Mouse (Mus musculus): Measurements from ENCODE around the gene Syf2. TPM values are rescaled to one million over a fixed set of nuclear protein-coding genes. Genes with fewer than 3 reads are reported as not detected.
"Not testable (repeated sequence)": the region's sequence is repeated elsewhere in the genome, so short reads cannot be mapped to it uniquely, and the experiment has no call there.

Gene Syf2
- 10 to 100 TPM; 45.5 to 65.0 (median 51.9) TPM for total RNA-seq (2022)

DNA sequence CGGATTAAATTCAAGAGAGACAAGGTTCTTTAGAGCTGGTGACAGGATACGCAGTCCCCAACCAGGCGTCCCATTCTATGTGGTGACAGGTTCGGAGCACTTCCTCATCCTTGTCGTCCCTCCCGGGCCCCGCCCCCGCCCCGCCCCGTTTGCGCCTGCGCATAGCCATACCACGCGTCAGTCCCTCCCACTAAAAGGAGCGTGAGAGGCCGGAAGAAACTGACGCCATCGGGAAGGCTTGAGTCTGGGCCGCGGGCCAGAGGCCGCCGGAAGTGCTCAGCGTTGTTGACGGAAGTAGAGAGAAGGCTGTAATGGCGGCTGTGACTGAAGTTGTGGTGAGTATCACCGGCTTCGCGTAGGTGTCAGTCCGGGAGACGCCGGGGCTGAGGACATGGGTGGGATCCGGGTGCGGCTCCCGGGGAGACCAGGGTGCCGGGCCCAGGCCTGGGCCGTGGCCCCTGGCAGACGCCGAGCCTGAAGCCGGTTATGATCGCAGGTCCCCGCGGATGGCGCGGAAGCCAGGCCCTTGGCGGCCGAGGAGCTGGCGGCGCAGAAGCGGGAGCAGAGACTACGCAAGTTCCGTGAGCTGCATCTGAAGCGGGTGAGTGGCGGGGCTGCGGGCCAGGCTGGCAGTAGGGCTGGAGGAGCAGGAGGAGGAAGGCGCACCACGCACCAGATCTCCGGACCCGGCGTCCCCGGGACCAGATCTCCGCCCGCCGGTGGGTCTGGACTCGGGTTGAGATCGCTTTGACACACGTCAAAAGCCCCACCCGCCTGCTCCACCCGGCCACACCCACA, at the start of gene Syf2:
Syf2 (plus strand) TSS at position 215 of the 798 bp plus-strand sequence.
- DNase-seq (ENCODE audit: low spot score in 2 of 2), result peak; percentile 94 to 95

DNA sequence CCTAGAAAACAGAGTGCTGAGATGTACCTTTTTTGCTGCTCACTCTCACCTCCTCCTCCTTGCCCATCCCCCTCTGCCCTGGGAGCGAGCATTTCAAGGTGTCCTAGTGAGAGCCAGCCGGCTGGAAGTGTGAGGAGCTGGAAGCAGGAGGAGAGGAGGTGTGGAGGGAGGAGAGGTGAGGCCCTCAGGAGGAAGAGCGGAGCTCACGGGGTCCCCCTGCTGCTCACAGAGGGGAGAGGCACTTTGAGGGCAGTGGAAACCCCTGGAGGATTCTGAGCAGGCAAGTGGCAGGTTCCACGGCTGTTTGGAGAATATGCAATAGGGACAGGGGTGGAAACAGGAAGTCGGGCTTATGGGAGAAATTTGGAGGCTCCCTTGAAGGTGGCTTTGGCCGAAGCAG, 47.4 kb upstream of the Syf2 start:
- no peak for DNase-seq (ENCODE audit: low spot score in 2 of 2)

DNA sequence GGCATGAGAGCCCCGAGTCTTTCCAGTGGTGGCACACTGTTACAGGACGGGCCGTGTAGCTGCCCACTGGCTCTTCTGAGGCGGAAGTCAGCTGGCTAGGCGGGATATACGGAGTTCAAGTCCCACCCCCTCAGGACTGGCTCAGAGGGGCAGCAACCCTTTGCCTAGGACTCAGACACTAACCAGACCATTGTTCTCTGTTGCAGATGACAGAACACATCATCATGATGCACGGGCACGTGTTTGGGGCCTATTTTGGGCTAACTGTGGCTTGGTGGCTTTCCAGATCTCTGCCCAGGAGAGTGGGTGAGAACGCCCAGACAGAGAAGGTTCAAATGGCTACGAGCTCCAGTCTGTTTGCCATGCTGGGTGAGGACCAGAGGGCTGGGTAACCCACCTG, 46.9 kb upstream of the Syf2 start:
- no peak for DNase-seq (ENCODE audit: low spot score in 2 of 2)

DNA sequence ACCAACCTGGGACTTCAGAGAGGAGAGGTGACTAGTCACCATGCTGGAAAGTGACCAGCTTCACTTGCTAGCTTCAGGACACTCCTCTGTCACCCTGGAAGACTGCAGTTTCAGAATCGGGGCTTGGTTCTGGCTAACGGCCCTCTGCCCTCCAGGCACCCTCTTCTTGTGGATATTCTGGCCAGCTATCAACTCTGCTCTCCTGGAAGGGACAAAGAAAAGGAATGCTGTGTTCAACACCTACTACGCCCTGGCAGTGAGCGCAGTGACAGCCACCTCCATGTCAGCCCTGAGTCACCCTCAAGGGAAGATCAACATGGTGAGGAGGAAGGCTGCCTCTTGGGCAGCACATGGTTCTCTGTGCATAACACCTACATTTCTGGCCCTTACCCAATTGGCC, 46.3 kb upstream of the Syf2 start:
- no peak for DNase-seq (ENCODE audit: low spot score in 2 of 2)

DNA sequence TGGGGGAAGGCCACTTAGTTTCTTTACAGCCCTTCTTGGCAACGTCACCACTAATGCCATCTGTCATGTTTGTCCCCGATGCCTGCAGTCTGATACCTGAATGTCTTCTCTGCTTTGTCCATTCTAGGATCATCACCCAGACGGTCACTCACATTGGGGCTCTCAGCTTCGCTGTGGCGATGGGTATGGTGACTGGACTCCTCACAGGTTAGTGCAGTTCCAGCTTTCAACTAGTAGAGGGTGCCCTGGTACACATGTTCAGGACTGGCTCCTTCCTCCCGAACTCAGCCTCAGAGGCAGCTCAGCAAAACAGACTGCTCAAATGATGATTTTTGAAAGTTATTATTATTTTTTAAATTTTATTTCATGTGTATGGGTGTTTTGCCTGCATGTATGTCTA, 38.6 kb upstream of the Syf2 start:
- peak in 1 of 2 experiments; percentile 56 for DNase-seq (ENCODE audit: low spot score in 2 of 2)

- no peak for DNase-seq (ENCODE audit: low spot score in 2 of 2)
These were observed 33.4 kb upstream of the Syf2 start for GRCm38 (mm10) chr4:134897256-134897655.

- no peak for DNase-seq (ENCODE audit: low spot score in 2 of 2)
These were observed 29.6 kb upstream of the Syf2 start for GRCm38 (mm10) chr4:134901126-134901525.

- DNase-seq (ENCODE audit: low spot score in 2 of 2), result no peak
These were observed 27.7 kb upstream of the Syf2 start for GRCm38 (mm10) chr4:134903046-134903445.

- DNase-seq (ENCODE audit: low spot score in 2 of 2), result not testable (repeated sequence)
These were observed 19.3 kb upstream of the Syf2 start for GRCm38 (mm10) chr4:134911406-134911805.

DNA sequence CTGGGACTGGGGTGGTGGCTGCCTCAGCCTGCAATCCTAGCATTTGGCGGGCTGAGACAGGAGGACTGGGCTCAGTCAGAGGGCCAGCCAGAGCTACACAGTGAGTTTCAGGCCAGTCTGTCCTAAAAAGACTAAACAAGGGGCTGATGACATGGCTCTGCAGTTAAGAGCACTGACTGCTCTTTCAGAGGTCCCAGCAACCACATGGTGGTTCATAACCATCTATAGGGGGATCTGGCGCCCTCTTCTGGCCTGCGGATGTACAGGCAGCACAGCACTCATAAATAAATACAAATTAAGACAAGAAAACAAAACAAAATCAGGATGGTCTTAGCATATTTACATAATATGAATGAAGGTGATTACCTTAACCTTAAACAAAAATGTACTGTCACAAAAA, 17.3 kb upstream of the Syf2 start:
- DNase-seq (ENCODE audit: low spot score in 2 of 2), result peak in 1 of 2 experiments; percentile 53

- no peak for DNase-seq (ENCODE audit: low spot score in 2 of 2)
These were observed 16.4 kb upstream of the Syf2 start for GRCm38 (mm10) chr4:134914122-134914863.

DNA sequence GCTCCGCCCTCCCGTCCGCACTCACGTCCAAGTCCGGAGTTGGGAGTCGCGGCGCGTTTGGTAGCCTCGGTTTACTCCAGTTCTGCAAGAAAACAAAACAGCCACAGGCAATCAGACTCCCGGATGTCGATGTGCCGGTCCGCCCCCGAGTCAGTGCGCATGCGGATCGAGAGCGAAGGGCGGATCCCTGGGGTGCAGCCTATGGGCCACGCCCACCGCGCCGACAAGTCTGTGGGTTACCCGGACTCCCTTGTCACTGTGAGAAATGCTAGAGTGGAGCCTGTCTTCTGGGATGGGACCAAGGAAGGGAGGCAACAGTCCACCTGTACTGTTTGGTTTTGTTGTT, 15.9 kb upstream of the Syf2 start, which contains the start of gene Tmem50a:
Tmem50a (minus strand) TSS at position 161 of the 346 bp plus-strand sequence.
- peak; percentile 84 to 88 for DNase-seq (ENCODE audit: low spot score in 2 of 2)

DNA sequence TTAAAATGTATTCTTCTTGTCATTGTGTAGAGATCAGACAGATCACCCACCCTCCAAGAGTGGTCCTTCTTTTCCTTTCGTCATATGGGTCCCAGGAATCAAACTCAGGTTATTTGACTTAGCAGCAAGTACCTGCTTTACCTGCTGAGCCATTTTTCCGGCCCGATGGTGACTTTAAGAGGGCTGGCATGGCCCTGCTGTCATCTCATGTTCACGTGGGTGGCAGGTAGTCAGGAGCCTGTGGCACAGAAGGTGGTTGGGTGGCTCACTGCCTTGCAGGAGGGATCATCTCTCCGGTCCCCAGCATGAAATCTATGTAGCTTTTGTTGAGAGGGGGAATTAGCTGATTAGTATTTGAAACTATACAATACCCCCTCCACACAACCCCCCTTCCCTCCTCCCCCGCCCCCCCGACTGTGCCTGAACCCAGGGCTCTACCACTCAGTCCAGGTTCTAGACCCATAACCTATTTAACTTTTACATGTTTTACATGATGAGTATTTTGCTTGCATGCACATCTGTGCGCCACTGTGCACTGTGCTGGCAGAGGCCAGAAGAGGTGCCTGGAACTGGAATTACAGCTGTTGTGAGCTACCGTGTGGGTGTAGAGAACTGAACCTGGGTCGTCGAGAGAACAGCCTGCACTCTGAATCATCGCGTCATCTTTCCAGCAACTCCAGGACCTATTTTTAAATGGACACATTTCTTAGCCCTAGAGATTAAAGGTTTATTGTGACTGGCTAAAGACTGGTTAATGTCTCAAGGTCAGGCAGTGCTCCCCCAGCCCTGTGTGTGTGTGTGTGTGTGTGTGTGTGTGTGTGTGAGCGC, 15.3 kb upstream of the Syf2 start:
- DNase-seq (ENCODE audit: low spot score in 2 of 2), result no peak

GRCm38 (mm10) chr4:134917194-134917593, 13.5 kb upstream of the Syf2 start:
- DNase-seq (ENCODE audit: low spot score in 2 of 2), result no peak

- DNase-seq (ENCODE audit: low spot score in 2 of 2), result no peak
These were observed 12.3 kb upstream of the Syf2 start for GRCm38 (mm10) chr4:134918381-134918780.

DNA sequence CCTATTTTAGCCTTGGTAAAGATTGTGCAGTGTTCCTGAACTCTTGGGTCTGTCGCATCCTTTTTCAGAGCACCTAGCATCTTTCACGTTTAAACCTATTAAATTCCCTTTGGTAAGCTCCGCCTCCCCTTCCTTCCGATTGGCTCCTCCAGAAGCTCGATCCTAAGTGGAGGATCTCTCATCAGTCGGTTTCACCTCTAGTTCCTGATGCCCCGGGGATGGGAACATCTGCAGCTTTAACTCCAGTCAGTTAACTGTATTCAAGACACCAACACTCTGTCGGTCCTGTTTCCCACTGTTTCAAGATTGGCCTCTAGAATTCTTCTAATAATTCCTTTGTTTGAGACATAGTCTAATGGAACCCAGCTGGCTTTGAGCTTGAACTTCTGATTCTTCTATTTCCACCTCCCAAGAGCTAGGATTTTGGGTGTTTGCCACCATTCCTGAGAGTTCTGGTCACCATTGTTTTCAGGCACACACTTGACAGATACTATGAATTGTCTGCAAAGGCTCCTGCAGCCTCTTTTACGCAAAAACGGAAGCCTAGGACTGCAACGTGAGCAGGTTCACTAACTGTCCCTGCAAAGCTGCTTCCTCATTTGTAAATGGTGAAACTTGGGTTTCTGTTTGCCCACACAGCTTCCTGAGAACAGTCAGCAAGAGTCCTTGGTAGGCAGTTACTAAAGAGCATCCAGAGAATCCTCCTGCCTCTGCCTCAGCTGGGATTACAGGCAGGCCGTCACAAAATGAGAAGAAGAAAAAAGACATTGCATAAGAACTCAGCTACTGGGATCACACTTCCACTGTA, 10.8 kb upstream of the Syf2 start:
- no peak for DNase-seq (ENCODE audit: low spot score in 2 of 2)

DNA sequence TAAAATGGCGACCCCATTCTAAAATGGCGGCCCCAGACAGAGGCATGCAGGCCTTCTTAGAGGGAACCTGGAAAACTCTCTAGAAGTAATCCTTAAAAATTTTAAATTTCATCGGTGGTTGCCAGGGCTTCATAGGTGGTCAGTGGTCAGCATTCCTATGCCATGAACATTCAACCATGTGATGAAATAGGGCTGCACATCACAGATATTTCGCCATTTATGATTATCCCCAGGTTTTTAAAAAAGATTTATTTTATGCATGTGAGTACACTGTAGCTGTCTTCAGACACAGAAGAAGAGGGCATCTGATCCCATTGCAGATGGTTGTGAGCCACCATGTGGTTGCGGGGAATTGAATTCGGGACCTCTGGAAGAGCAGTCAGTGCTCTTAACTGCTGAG, 10.1 kb upstream of the Syf2 start:
- DNase-seq (ENCODE audit: low spot score in 2 of 2), result no peak

- DNase-seq (ENCODE audit: low spot score in 2 of 2), result no peak
These were observed 9.0 kb upstream of the Syf2 start for GRCm38 (mm10) chr4:134921703-134922102.

GRCm38 (mm10) chr4:134922111-134922924, 8.4 kb upstream of the Syf2 start:
- DNase-seq (ENCODE audit: low spot score in 2 of 2), result no peak

DNA sequence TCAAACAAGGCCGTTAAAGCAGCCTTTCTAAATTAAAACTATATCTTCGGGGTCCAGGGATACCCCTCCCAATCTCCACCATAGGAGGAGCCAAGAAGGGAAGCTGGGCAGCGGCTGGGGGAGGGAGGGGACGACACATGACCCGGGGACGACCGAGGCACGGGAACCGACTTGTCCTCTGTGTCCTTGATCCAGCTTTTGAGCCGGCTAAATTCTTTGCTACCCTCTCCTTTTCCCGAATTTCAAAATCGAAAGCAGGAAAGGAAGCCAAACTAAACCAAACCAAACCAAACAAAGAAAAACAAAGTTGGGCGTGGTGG, 7.8 kb upstream of the Syf2 start:
- DNase-seq (ENCODE audit: low spot score in 2 of 2), result peak in 1 of 2 experiments; percentile 61
